Mouse (Mus musculus) lung, postnatal 0 days (tissue): ENCODE measurements at regions not wholly inside any gene's neighbourhood (a gene's known extent, or its start where the extent isn't known, plus 50 kb on each side); places are given as distances from the start of the nearest gene placed in this dataset.

Experiments
- ATAC-seq: fragments of 200-750 bp; cut with Nextera tagmentation; 2 replicates; pipeline ENCODE4 v1.8.0; 2017; ENCODE audit warnings: moderate library complexity
- DNase-seq: peaks from one replicate; pipeline ENCODE4 v3.0.0-alpha.2; 2016; ENCODE audit warnings: low spot score
- H3K27ac ChIP-seq: fragments of 300-500 bp; sonication (generic); 2 replicates; pipeline ENCODE4 v1.5.1; 2014; ENCODE audit warnings: antibody characterized with exemption, mild to moderate bottlenecking, low read length, mixed read lengths
- H3K27me3 ChIP-seq: fragments of 300-500 bp; sonication (generic); replicated peaks from 2 replicates; pipeline ENCODE4 v1.6.1; 2014; ENCODE audit warnings: low read length, mixed read lengths; ENCODE audit not compliant: insufficient read depth
- H3K36me3 ChIP-seq: fragments of 300-500 bp; sonication (generic); 2 replicates; pipeline ENCODE4 v1.6.1; 2014; ENCODE audit warnings: low read length, mixed read lengths; ENCODE audit not compliant: insufficient read depth
- H3K4me1 ChIP-seq: fragments of 300-500 bp; sonication (generic); 2 replicates; pipeline ENCODE4 v1.6.1; 2014; ENCODE audit warnings: antibody characterized with exemption, low read depth, low read length, mixed read lengths; ENCODE audit not compliant: insufficient read depth
- H3K4me2 ChIP-seq: fragments of 300-500 bp; sonication (generic); replicated peaks from 2 replicates; pipeline ENCODE4 v1.6.1; 2014; ENCODE audit warnings: low read depth, mild to moderate bottlenecking, low read length, moderate library complexity, mixed read lengths
- H3K4me3 ChIP-seq: fragments of 300-500 bp; sonication (generic); 2 replicates; pipeline ENCODE4 v1.5.1; 2014; ENCODE audit warnings: low read depth, low read length
- H3K9ac ChIP-seq: fragments of 300-500 bp; sonication (generic); replicated peaks from 2 replicates; pipeline ENCODE4 v1.6.1; 2014; ENCODE audit warnings: low read depth, mild to moderate bottlenecking
- H3K9me3 ChIP-seq: fragments of 300-500 bp; sonication (generic); 2 replicates; pipeline ENCODE4 v1.6.1; 2016; ENCODE audit warnings: low read length, mixed read lengths
- CTCF ChIP-seq: IDR thresholded peaks from 2 replicates; pipeline ENCODE4 v1.5.1; 2016; ENCODE audit warnings: antibody characterized with exemption, mild to moderate bottlenecking
- EP300 ChIP-seq: IDR thresholded peaks from 2 replicates; pipeline ENCODE4 v1.6.1; 2016; ENCODE audit warnings: antibody characterized with exemption, mild to moderate bottlenecking, control low read depth
- WGBS: fragments of 180-500 bp; shearing (Covaris S2); extraction: QIAGEN DNeasy Blood & Tissue Kit; methylation state at CpG from one replicate; pipeline ENCODE4 v1.1.7; 2014; 5-methylcytosine and 5-hydroxymethylcytosine counted together

- TF ChIP-seq EP300: no peak
- no peak for TF ChIP-seq CTCF
- H3K4me2 ChIP-seq: no peak overlapping the region
- ATAC-seq (no peak), DNase-seq (no peak)
- H3K9ac ChIP-seq: no peak overlapping the region
- no peaks in the 10 kb centered on the region for H3K4me1 ChIP-seq
- H3K27me3 ChIP-seq: no peaks in the 10 kb centered on the region
- no peak overlapping the region for H3K27ac ChIP-seq
- 0% methylated on average over 1 of the region's 1 CpGs for WGBS
- no peak overlapping the region for H3K4me3 ChIP-seq
- H3K36me3 ChIP-seq: no peaks in the 10 kb centered on the region
- H3K9me3 ChIP-seq: no peaks in the 10 kb centered on the region
These were observed 550.3 kb upstream of the Syt1 start for GRCm38 (mm10) chr10:109561094-109561493.

- no peaks in the 10 kb centered on the region for H3K9me3 ChIP-seq
- no peaks in the 10 kb centered on the region for H3K36me3 ChIP-seq
- H3K4me1 ChIP-seq: no peaks in the 10 kb centered on the region
- no peak overlapping the region for H3K4me3 ChIP-seq
- WGBS: 86% methylated on average over 1 of the region's 1 CpGs
- no peaks in the 10 kb centered on the region for H3K27me3 ChIP-seq
- TF ChIP-seq CTCF (no peak), EP300 (no peak)
- H3K27ac ChIP-seq: no peak overlapping the region
- DNase-seq: no peak
- H3K9ac ChIP-seq: no peak overlapping the region
- H3K4me2 ChIP-seq: no peak overlapping the region
- no peak for ATAC-seq
These were observed 532.5 kb upstream of the Syt1 start for GRCm38 (mm10) chr10:109543301-109543700.

GRCm38 (mm10) chr10:109540229-109540628 is 529.4 kb upstream of the Syt1 start:
- Histone ChIP-seq H3K9ac (no peak overlapping the region), H3K27ac (no peak overlapping the region), H3K4me1 (no peaks in the 10 kb centered on the region), H3K36me3 (no peaks in the 10 kb centered on the region), H3K4me3 (no peak overlapping the region), H3K9me3 (no peaks in the 10 kb centered on the region), H3K4me2 (no peak overlapping the region), H3K27me3 (no peaks in the 10 kb centered on the region)
- DNase-seq: no peak
- TF ChIP-seq EP300: no peak
- TF ChIP-seq CTCF: no peak
- 81% methylated on average over 2 of the region's 2 CpGs for WGBS
- ATAC-seq: no peak

GRCm38 (mm10) chr10:109528096-109528495 is 517.3 kb upstream of the Syt1 start:
- DNase-seq: no peak
- ATAC-seq: no peak
- Histone ChIP-seq H3K27me3 (no peaks in the 10 kb centered on the region), H3K27ac (no peak overlapping the region), H3K9ac (no peak overlapping the region), H3K9me3 (no peaks in the 10 kb centered on the region), H3K4me3 (no peak overlapping the region), H3K4me1 (no peaks in the 10 kb centered on the region), H3K4me2 (no peak overlapping the region), H3K36me3 (no peaks in the 10 kb centered on the region)
- TF ChIP-seq CTCF (no peak), EP300 (no peak)
- 74% methylated on average over 2 of the region's 2 CpGs for WGBS

GRCm38 (mm10) chr10:109521681-109522080 is 510.9 kb upstream of the Syt1 start:
- Histone ChIP-seq H3K4me2 (no peak overlapping the region), H3K9ac (no peak overlapping the region), H3K4me1 (no peaks in the 10 kb centered on the region), H3K4me3 (no peak overlapping the region), H3K9me3 (no peaks in the 10 kb centered on the region), H3K36me3 (no peaks in the 10 kb centered on the region), H3K27ac (no peak overlapping the region), H3K27me3 (no peaks in the 10 kb centered on the region)
- ATAC-seq (no peak), DNase-seq (no peak)
- TF ChIP-seq CTCF (no peak), EP300 (no peak)
- WGBS: 36% methylated on average over 2 of the region's 2 CpGs

GRCm38 (mm10) chr10:109517664-109518063 is 506.9 kb upstream of the Syt1 start:
- Histone ChIP-seq H3K27ac (no peak overlapping the region), H3K36me3 (no peaks in the 10 kb centered on the region), H3K4me1 (no peaks in the 10 kb centered on the region), H3K4me2 (no peak overlapping the region), H3K9ac (no peak overlapping the region), H3K9me3 (no peaks in the 10 kb centered on the region), H3K4me3 (no peak overlapping the region), H3K27me3 (no peaks in the 10 kb centered on the region)
- ATAC-seq (no peak), DNase-seq (no peak)
- 53% methylated on average over 1 of the region's 1 CpGs for WGBS
- TF ChIP-seq EP300: no peak
- TF ChIP-seq CTCF: no peak

GRCm38 (mm10) chr10:109515225-109515624 is 504.4 kb upstream of the Syt1 start:
- Histone ChIP-seq H3K9me3 (no peaks in the 10 kb centered on the region), H3K36me3 (no peaks in the 10 kb centered on the region), H3K4me3 (no peak overlapping the region), H3K27me3 (no peaks in the 10 kb centered on the region), H3K9ac (no peak overlapping the region), H3K4me1 (no peaks in the 10 kb centered on the region), H3K27ac (no peak overlapping the region), H3K4me2 (no peak overlapping the region)
- WGBS: 59% methylated on average over 3 of the region's 3 CpGs
- ATAC-seq (no peak), DNase-seq (no peak)
- no peak for TF ChIP-seq EP300
- no peak for TF ChIP-seq CTCF
